Mouse (Mus musculus) liver, adult (tissue): ENCODE measurements around the gene Gm39653.

Experiments used
- GATA4 ChIP-seq: IDR thresholded peaks from 2 replicates; pipeline ENCODE4 v1.6.1; 2014; ENCODE audit warnings: mild to moderate bottlenecking, low read length; ENCODE audit not compliant: insufficient replicate concordance

Gene Gm39653

GRCm38 (mm10) chr1:63615668-63616067, at the start of gene Gm39653:
TSS of gene Gm39653 (plus strand) at chr1:63615968.
- no peak for TF ChIP-seq GATA4

GRCm38 (mm10) chr1:63566501-63566900, 49.3 kb upstream of the Gm39653 start:
- TF ChIP-seq GATA4: no peak

GRCm38 (mm10) chr1:63567031-63567430, 48.7 kb upstream of the Gm39653 start:
- TF ChIP-seq GATA4: no peak

GRCm38 (mm10) chr1:63572229-63572628, 43.5 kb upstream of the Gm39653 start:
- no peak for TF ChIP-seq GATA4

GRCm38 (mm10) chr1:63573432-63573831, 42.3 kb upstream of the Gm39653 start:
- no peak for TF ChIP-seq GATA4

- no peak for TF ChIP-seq GATA4
Observed at GRCm38 (mm10) chr1:63573864-63574611, 41.7 kb upstream of the Gm39653 start.

- TF ChIP-seq GATA4: no peak
Observed at GRCm38 (mm10) chr1:63576803-63577202, 39.0 kb upstream of the Gm39653 start.

- TF ChIP-seq GATA4: no peak
Observed at GRCm38 (mm10) chr1:63579153-63579552, 36.6 kb upstream of the Gm39653 start.

- no peak for TF ChIP-seq GATA4
Observed at GRCm38 (mm10) chr1:63586869-63587268, 28.9 kb upstream of the Gm39653 start.

GRCm38 (mm10) chr1:63603870-63604500, 11.8 kb upstream of the Gm39653 start:
- TF ChIP-seq GATA4: no peak

GRCm38 (mm10) chr1:63609613-63610012, 6.2 kb upstream of the Gm39653 start:
- TF ChIP-seq GATA4: no peak

GRCm38 (mm10) chr1:63614594-63614993, 1.2 kb upstream of the Gm39653 start:
- no peak for TF ChIP-seq GATA4

- no peak for TF ChIP-seq GATA4
Observed at GRCm38 (mm10) chr1:63628211-63628610, 12.4 kb downstream of the Gm39653 start.

GRCm38 (mm10) chr1:63639921-63640320, 24.2 kb downstream of the Gm39653 start:
- no peak for TF ChIP-seq GATA4

- TF ChIP-seq GATA4: no peak
Observed at GRCm38 (mm10) chr1:63658016-63658415, 42.2 kb downstream of the Gm39653 start.

- no peak for TF ChIP-seq GATA4
Observed at GRCm38 (mm10) chr1:63659591-63659990, 43.8 kb downstream of the Gm39653 start.
